Mouse (Mus musculus) brain, embryonic 14.5 days (tissue): ENCODE data around the gene Itpr3.

ENCODE experiments used
- CTCF ChIP-seq: fragments of 200-500 bp; IDR thresholded peaks from 2 replicates; pipeline ENCODE4 v1.5.1; 2012; ENCODE audit warnings: inconsistent platforms, mild to moderate bottlenecking, moderate library complexity, borderline replicate concordance; ENCODE audit not compliant: insufficient read depth, insufficient read length; ENCODE audit errors: extremely low read depth
- POLR2A ChIP-seq: fragments of 200-500 bp; IDR thresholded peaks from 2 replicates; pipeline ENCODE4 v1.6.1; 2012; ENCODE audit warnings: mild to moderate bottlenecking, inconsistent platforms, borderline replicate concordance; ENCODE audit not compliant: poor library complexity, insufficient read depth, insufficient read length, severe bottlenecking; ENCODE audit errors: extremely low read depth

- no peak for TF ChIP-seq POLR2A
- TF ChIP-seq CTCF, result peak; percentile 50
Observed at GRCm38 (mm10) chr17:27151411-27151810, 94.3 kb downstream of the Itpr3 start.
